Mouse (Mus musculus): ENCODE results near the gene Ilf3. TPM values are rescaled to one million over a fixed set of nuclear protein-coding genes. Genes with fewer than 3 reads are reported as not detected.

Gene Ilf3
- polyA plus RNA-seq, 1 experiment = 13.8 TPM

DNA sequence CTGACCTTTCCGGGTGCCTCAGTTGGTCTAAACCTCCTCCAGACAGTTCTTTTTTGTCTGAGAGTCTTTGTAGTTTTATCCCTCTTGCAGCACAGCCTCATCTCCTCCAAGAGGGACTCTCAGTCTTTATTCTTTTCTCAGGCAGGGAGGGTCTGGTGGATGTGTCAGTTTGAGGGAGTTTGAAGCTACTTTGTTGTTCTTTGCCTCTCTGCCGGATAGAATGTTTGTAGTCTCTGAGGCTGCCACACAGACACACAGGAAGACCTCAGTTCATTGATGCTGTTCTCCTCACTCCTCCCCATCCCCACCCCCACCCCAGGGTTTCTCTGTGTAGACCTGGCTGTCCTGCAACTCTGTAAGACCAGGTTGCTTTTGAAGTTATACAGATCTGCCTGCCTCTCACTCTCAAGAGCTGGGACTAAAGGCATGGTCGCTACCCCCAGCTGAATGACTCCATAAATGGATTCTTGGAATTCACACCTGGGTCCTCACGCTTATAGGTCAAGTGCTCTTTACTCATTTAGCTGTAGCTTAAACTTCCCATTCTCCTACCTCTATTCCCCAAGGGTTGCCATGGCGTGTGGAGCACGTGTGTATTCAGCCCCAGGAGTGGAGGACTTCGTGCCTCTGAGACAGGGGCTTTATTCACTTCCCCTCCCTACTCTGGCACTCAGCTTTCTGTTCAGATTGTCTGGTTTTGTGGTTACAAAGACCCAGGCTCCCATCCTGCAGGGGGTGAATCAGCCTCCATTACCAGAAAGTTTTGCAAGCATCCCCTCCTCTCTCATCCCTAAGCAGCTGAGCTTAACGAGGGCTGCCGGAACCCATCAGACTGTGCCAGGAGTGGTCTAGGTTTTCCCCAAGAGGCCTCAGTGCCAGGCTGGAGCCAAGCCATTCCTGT is 35.3 kb upstream of the Ilf3 start:
- H3K4me3 ChIP-seq (ENCODE audit: insufficient read depth, low read depth, low read length) = no peak overlapping the region
- no peak overlapping the region for H3K27ac ChIP-seq (replicated peaks; ENCODE audit: low read depth, low read length)
- H3K4me1 ChIP-seq (ENCODE audit: control insufficient read depth, insufficient read depth, insufficient read length, low read length) = no peaks in the 10 kb centered on the region

- H3K4me3 ChIP-seq (ENCODE audit: insufficient read depth, low read depth, low read length) = no peak overlapping the region
- H3K27ac ChIP-seq (replicated peaks; ENCODE audit: low read depth, low read length) = no peak overlapping the region
- no peaks in the 10 kb centered on the region for H3K4me1 ChIP-seq (ENCODE audit: control insufficient read depth, insufficient read depth, insufficient read length, low read length)
These were observed 34.1 kb upstream of the Ilf3 start for GRCm38 (mm10) chr9:21333523-21333922.

- H3K4me1 ChIP-seq (ENCODE audit: control insufficient read depth, insufficient read depth, insufficient read length, low read length) = no peaks in the 10 kb centered on the region
- H3K4me3 ChIP-seq (ENCODE audit: insufficient read depth, low read depth, low read length) = no peak overlapping the region
- H3K27ac ChIP-seq (replicated peaks; ENCODE audit: low read depth, low read length) = no peak overlapping the region
These were observed 32.9 kb upstream of the Ilf3 start for GRCm38 (mm10) chr9:21334747-21335146.

DNA sequence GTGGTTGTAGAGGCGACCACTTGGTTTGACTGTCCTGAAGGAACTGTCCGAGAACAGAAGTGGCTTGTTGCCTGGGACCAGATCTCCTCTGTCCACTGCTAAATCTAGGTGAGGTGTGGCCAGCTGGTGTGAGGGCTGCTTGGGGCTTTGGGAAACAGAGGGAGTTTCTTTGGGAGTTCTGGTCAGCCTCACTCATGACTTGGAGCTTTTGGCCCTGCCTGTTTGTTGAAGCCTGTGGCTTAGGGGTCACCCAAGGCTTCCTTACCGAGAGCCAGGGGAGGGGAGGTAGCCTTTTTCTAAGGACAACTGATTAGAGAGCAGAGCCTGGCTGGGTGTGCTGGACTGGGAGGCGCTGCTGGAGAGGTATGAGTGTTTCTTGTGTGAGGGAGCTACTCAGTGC is 32.3 kb upstream of the Ilf3 start:
- no peak overlapping the region for H3K27ac ChIP-seq (replicated peaks; ENCODE audit: low read depth, low read length)
- no peak overlapping the region for H3K4me3 ChIP-seq (ENCODE audit: insufficient read depth, low read depth, low read length)
- H3K4me1 ChIP-seq (ENCODE audit: control insufficient read depth, insufficient read depth, insufficient read length, low read length) = no peaks in the 10 kb centered on the region

DNA sequence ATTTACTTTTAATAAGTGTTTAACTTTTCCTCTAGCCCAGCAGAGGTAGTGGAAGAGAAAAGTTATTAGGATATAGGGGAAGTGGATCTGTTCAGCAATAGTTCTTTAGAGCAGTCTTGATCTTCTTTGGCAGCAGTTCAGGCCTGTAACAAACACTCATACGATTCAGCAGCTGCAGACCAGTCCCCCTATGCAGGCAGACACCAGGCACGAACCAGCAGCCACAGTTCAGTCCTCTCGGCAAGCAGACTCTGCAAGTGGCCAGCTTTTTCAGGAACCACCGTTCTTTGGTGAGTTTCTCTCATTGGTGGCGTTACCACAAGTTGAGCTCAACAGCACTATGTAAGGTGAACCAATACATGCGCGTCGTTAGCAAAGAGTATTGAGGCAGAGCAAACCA is 31.2 kb upstream of the Ilf3 start:
- no peak overlapping the region for H3K27ac ChIP-seq (replicated peaks; ENCODE audit: low read depth, low read length)
- no peaks in the 10 kb centered on the region for H3K4me1 ChIP-seq (ENCODE audit: control insufficient read depth, insufficient read depth, insufficient read length, low read length)
- no peak overlapping the region for H3K4me3 ChIP-seq (ENCODE audit: insufficient read depth, low read depth, low read length)

- Histone ChIP-seq H3K4me3 (ENCODE audit: insufficient read depth, low read depth, low read length) (peak overlapping the region; percentile 13; the same call in 1 of the 2 replicates), H3K27ac (replicated peaks; ENCODE audit: low read depth, low read length) (no peak overlapping the region), H3K4me1 (ENCODE audit: control insufficient read depth, insufficient read depth, insufficient read length, low read length) (no peaks in the 10 kb centered on the region)
These were observed 30.0 kb upstream of the Ilf3 start for GRCm38 (mm10) chr9:21337652-21338051.

DNA sequence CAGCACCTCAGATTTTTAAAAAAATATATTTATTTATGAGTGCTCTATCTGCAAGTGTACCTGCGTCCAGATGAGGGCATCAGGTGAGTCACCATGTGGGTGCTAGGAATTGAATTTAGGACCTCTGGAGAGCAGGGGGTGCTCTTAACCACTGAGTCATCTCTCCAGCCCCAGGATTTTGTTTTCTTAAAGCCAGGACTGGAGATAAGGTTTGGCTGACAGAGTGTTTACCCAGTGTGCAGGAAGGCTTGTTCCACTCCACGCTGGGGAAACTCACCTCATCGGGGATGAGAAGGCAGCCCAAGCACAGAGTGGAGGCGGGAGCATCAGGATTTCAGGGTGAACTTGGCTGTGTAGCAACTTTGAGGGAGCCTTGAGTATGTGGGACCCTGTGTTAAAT is 27.3 kb upstream of the Ilf3 start:
- Histone ChIP-seq H3K4me1 (ENCODE audit: control insufficient read depth, insufficient read depth, insufficient read length, low read length) (no peaks in the 10 kb centered on the region), H3K4me3 (ENCODE audit: insufficient read depth, low read depth, low read length) (no peak overlapping the region), H3K27ac (replicated peaks; ENCODE audit: low read depth, low read length) (no peak overlapping the region)

DNA sequence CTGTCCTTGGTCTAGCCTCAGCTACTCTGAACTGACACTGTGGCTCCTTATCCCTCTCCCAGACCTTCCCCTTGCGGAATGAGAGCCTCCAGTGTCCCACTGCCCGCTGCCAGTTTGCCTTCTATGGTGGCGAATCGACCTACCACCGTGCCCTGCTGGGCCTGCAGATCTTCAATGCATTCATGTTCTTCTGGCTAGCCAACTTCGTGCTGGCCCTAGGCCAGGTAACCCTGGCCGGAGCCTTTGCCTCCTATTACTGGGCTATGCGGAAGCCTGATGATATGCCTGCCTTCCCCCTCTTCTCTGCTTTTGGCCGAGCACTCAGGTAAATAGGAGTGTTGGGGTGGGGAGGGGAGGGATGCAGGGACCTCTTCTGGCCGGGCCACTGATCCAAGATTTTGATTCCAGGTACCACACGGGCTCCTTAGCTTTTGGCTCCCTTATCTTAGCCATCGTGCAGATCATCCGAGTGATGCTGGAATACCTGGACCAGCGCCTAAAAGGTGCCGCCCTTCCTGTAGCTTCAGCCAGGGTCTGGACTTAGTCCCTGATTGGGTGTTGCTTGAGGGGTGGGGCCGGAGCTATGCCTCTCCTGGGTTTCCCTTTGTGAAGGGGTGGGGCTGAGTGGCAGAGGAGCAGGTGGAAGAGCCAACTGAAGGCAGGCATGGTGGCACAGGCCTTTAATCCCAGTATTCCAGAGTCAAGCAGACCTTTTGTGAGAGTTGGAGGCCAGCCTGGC is 20.9 kb upstream of the Ilf3 start:
- no peak overlapping the region for H3K27ac ChIP-seq (replicated peaks; ENCODE audit: low read depth, low read length)
- no peak overlapping the region for H3K4me3 ChIP-seq (ENCODE audit: insufficient read depth, low read depth, low read length)
- H3K4me1 ChIP-seq (ENCODE audit: control insufficient read depth, insufficient read depth, insufficient read length, low read length) = no peaks in the 10 kb centered on the region

- H3K4me1 ChIP-seq (ENCODE audit: control insufficient read depth, insufficient read depth, insufficient read length, low read length) = no peaks in the 10 kb centered on the region
- no peak overlapping the region for H3K27ac ChIP-seq (replicated peaks; ENCODE audit: low read depth, low read length)
- H3K4me3 ChIP-seq (ENCODE audit: insufficient read depth, low read depth, low read length) = no peak overlapping the region
These were observed 19.5 kb upstream of the Ilf3 start for GRCm38 (mm10) chr9:21348152-21348551.

DNA sequence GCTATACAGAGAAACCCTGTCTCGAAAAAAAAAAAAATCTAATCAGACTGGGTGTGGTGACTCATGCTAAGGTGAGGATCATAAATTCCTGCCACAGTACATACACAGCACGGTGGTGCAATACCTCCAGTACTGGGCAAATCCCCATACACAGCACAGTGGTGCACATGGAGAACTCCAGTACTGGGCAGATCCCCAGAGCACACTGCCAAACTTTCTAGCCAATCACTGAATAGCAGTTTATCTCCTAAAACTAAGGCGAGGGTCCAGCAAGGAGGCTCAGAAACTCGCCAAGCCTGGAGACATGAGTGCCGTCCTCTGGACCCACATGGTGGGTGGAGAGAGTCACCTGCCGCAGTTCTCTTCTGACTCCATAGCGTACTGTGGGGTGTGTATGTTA is 16.5 kb upstream of the Ilf3 start:
- H3K27ac ChIP-seq (replicated peaks; ENCODE audit: low read depth, low read length) = no peak overlapping the region
- H3K4me3 ChIP-seq (ENCODE audit: insufficient read depth, low read depth, low read length) = no peak overlapping the region
- H3K4me1 ChIP-seq (ENCODE audit: control insufficient read depth, insufficient read depth, insufficient read length, low read length) = no peaks in the 10 kb centered on the region

- no peaks in the 10 kb centered on the region for H3K4me1 ChIP-seq (ENCODE audit: control insufficient read depth, insufficient read depth, insufficient read length, low read length)
- no peak overlapping the region for H3K4me3 ChIP-seq (ENCODE audit: insufficient read depth, low read depth, low read length)
- no peak overlapping the region for H3K27ac ChIP-seq (replicated peaks; ENCODE audit: low read depth, low read length)
These were observed 15.8 kb upstream of the Ilf3 start for GRCm38 (mm10) chr9:21351702-21352377.

- no peaks in the 10 kb centered on the region for H3K4me1 ChIP-seq (ENCODE audit: control insufficient read depth, insufficient read depth, insufficient read length, low read length)
- no peak overlapping the region for H3K4me3 ChIP-seq (ENCODE audit: insufficient read depth, low read depth, low read length)
- H3K27ac ChIP-seq (replicated peaks; ENCODE audit: low read depth, low read length) = no peak overlapping the region
These were observed 15.0 kb upstream of the Ilf3 start for GRCm38 (mm10) chr9:21352463-21353372.

DNA sequence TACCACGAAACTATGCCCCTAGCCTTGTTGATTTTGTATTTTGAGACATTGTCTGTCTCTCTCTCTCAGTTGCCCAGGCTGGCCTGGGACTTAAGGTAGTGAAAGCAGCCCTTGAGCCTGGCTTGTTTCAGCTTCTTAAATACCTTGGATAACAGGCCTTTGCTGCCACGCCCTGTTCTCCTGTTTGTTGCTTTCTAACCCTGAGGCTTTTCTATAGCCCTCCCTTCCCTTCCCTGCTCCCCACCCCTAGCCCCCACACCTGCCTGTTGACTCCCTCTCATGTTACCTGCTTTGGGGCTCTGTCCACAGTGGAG is 14.3 kb upstream of the Ilf3 start:
- H3K4me1 ChIP-seq (ENCODE audit: control insufficient read depth, insufficient read depth, insufficient read length, low read length) = no peaks in the 10 kb centered on the region
- no peak overlapping the region for H3K27ac ChIP-seq (replicated peaks; ENCODE audit: low read depth, low read length)
- H3K4me3 ChIP-seq (ENCODE audit: insufficient read depth, low read depth, low read length) = no peak overlapping the region

DNA sequence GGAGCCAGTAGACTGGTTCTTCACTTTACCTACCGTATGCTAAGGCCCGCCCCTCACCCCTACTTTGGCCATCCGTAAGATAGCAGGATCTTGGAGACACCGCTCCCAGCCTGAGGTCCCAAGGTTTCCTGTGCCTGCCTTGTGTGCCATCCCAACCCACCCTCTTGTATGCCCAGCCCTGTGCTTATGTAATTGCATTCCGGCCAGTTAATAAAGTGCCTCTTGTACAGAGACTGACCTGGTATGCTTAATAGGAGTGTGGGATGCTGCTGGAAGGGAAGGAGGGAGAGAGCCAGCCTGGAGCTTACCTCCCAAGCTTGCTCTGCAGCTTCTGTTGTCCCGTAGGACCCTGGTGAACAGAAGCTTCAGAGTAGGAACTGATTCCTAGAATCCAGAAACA is 12.9 kb upstream of the Ilf3 start:
- no peak overlapping the region for H3K27ac ChIP-seq (replicated peaks; ENCODE audit: low read depth, low read length)

More for the DNA sequence above, 12.9 kb upstream of the Ilf3 start:
- Histone ChIP-seq H3K4me1 (ENCODE audit: control insufficient read depth, insufficient read depth, insufficient read length, low read length) (no peaks in the 10 kb centered on the region), H3K4me3 (ENCODE audit: insufficient read depth, low read depth, low read length) (no peak overlapping the region)
